Mouse (Mus musculus): ENCODE data around the gene Tas1r3.

DNA sequence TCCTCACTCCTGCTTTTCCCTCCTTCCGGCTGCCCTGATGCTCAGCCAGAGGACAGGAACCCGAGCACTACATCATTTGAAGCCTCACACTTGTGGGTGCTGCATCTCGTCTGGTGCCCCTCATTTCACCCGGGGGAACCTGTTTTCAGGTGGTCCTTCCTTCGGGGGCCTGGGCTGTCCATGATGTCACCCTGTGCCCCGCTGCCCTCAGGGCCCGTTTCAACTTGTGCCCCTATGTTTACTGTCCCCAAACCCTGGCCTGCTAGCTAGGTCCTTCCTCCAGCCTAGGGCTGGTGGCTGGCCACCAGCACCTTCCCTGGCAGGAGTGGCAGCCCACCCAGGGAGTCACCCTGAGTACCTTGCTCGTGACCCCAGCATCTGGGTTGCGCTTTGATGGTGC is 43.0 kb upstream of the Tas1r3 start:
- TF ChIP-seq POLR2A (IDR thresholded peaks at IDR 0.05; ENCODE audit: low read depth, low read length) = no peak
- no peak for TF ChIP-seq CTCF (IDR thresholded peaks at IDR 0.05; ENCODE audit: extremely low read depth, insufficient read length, insufficient replicate concordance, low read depth, low read length)
